8 mouse cellular contexts compared by ENCODE assay signal in genomic region chr7:75609456-75610262, GRCm38 (mm10).
DNase-seq lines count a peak whose midpoint lies in the region; ATAC-seq and TF ChIP-seq lines count a peak whose summit lies in the region.

No protein-coding gene starts in this region.

- intact Hi-C loops in gastrocnemius, adult 2 months (cut with DNase I) = no loop called here
- intact Hi-C loops in gastrocnemius, postnatal 36 days (cut with DNase I) = no loop called here

- H3K36me3 ChIP-seq in kidney, adult 2 months (ENCODE audit: control insufficient read depth, insufficient read depth, low read length) = no peaks in the 10 kb centered on the region; the same call in 1 of the 2 replicates

- 0 out of 2 replicates have a peak, but pooled peaks have one; percentile 27 for ATAC-seq in erythroid progenitor cell, adult 5-6 weeks (replicated peaks; ENCODE audit: low FRiP score, poor library complexity, severe bottlenecking)

- peak overlapping the region; percentile 68 for H3K4me3 ChIP-seq in gastrocnemius, adult 2 months
- H3K4me3 ChIP-seq in kidney, adult 2 months (ENCODE audit: insufficient read depth, low read depth, low read length) = peak overlapping the region; percentile 27; the same call in 1 of the 2 replicates

- WGBS in kidney, adult 2 months = 61% methylated on average over 14 of the region's 14 CpGs

- TF ChIP-seq CTCF in gastrocnemius, adult 2 months (IDR thresholded peaks at IDR 0.05) = peak; percentile 57
- peak; percentile 80 for TF ChIP-seq CTCF in kidney, adult 2 months (conservative IDR thresholded peaks at IDR 0.05; ENCODE audit: insufficient read depth, insufficient read length, low read depth, low read length)

- peak; percentile 69 for DNase-seq in gastrocnemius, adult 2 months
- DNase-seq in gastrocnemius, postnatal 36 days = no peak
- peak; percentile 88 for DNase-seq in kidney, adult 2 months
- peak; percentile 37 for DNase-seq in lung, postnatal 14 days
- peak; percentile 61 to 72 for DNase-seq in thymus, postnatal 36 days
- no peak for DNase-seq in layer of hippocampus, adult 9-10 months (ENCODE audit: low spot score)
- no peak for DNase-seq in right cerebral cortex, postnatal 36 days (ENCODE audit: low spot score in 2 of 2)

- TF ChIP-seq POLR2A in kidney, adult 2 months (IDR thresholded peaks at IDR 0.05; ENCODE audit: low read depth, low read length) = no peak

- H3K27ac ChIP-seq in gastrocnemius, adult 2 months = peak overlapping the region; percentile 95
- peak overlapping the region; percentile 83 for H3K27ac ChIP-seq in kidney, adult 2 months (ENCODE audit: insufficient read depth, low read depth, low read length)

- peaks cover 16% of the 10 kb centered on the region; the same call in 1 of the 2 replicates for H3K4me1 ChIP-seq in kidney, adult 2 months (ENCODE audit: control insufficient read depth, insufficient read depth, low read length)

- no peaks in the 10 kb centered on the region for H3K27me3 ChIP-seq in kidney, adult 2 months (replicated peaks; ENCODE audit: control insufficient read depth, insufficient read depth, low read length)

Comparison
In these comparisons a context has a peak if more than half of its experiments do, and no peak if none do; other contexts are left out.
1. DNase-seq: peak in gastrocnemius, adult 2 months (single experiment), kidney, adult 2 months (single experiment), lung, postnatal 14 days (single experiment) and thymus, postnatal 36 days (2 of 2); none in gastrocnemius, postnatal 36 days (0 of 2), layer of hippocampus, adult 9-10 months (single experiment) and right cerebral cortex, postnatal 36 days (0 of 2).